Mouse (Mus musculus): ENCODE data around the gene Rasgef1b. TPM values are rescaled to one million over a fixed set of nuclear protein-coding genes. Genes with fewer than 3 reads are reported as not detected.

Rasgef1b gene
- polyA plus RNA-seq, 1 experiment = 1.00 TPM

GRCm38 (mm10) chr5:99434226-99434625 is 294.6 kb downstream of the Rasgef1b start:
- Histone ChIP-seq H3K4me3 (replicated peaks; ENCODE audit: control insufficient read depth, low read depth, low read length) (no peak overlapping the region), H3K27ac (ENCODE audit: control insufficient read depth, insufficient read depth, low read depth, low read length, poor library complexity) (no peak overlapping the region), H3K4me1 (ENCODE audit: control insufficient read depth, insufficient read depth, low read length) (no peaks in the 10 kb centered on the region)
- no peak for TF ChIP-seq CTCF (IDR thresholded peaks at IDR 0.05; ENCODE audit: control insufficient read depth, insufficient read depth, low read length)
- TF ChIP-seq POLR2A (IDR thresholded peaks at IDR 0.05; ENCODE audit: borderline replicate concordance, control insufficient read depth, low read depth, low read length) = no peak
- 64% methylated on average over 4 of the region's 4 CpGs for WGBS

GRCm38 (mm10) chr5:99432471-99432870 is 296.4 kb downstream of the Rasgef1b start:
- Histone ChIP-seq H3K4me1 (ENCODE audit: control insufficient read depth, insufficient read depth, low read length) (no peaks in the 10 kb centered on the region), H3K27ac (ENCODE audit: control insufficient read depth, insufficient read depth, low read depth, low read length, poor library complexity) (no peak overlapping the region), H3K4me3 (replicated peaks; ENCODE audit: control insufficient read depth, low read depth, low read length) (no peak overlapping the region)
- WGBS = 85% methylated on average over 8 of the region's 8 CpGs
- TF ChIP-seq POLR2A (IDR thresholded peaks at IDR 0.05; ENCODE audit: borderline replicate concordance, control insufficient read depth, low read depth, low read length) (no peak), CTCF (IDR thresholded peaks at IDR 0.05; ENCODE audit: control insufficient read depth, insufficient read depth, low read length) (no peak)

- H3K4me1 ChIP-seq (ENCODE audit: control insufficient read depth, insufficient read depth, low read length) = no peaks in the 10 kb centered on the region
- TF ChIP-seq CTCF (IDR thresholded peaks at IDR 0.05; ENCODE audit: control insufficient read depth, insufficient read depth, low read length) = no peak
- no peak for TF ChIP-seq POLR2A (IDR thresholded peaks at IDR 0.05; ENCODE audit: borderline replicate concordance, control insufficient read depth, low read depth, low read length)
- WGBS = 75% methylated on average over 8 of the region's 8 CpGs
- no peak overlapping the region for H3K27ac ChIP-seq (ENCODE audit: control insufficient read depth, insufficient read depth, low read depth, low read length, poor library complexity)
- H3K4me3 ChIP-seq (replicated peaks; ENCODE audit: control insufficient read depth, low read depth, low read length) = no peak overlapping the region
Observed at GRCm38 (mm10) chr5:99429273-99429672, 299.6 kb downstream of the Rasgef1b start.

GRCm38 (mm10) chr5:99428648-99429047 is 300.2 kb downstream of the Rasgef1b start:
- TF ChIP-seq POLR2A (IDR thresholded peaks at IDR 0.05; ENCODE audit: borderline replicate concordance, control insufficient read depth, low read depth, low read length) = no peak
- no peak for TF ChIP-seq CTCF (IDR thresholded peaks at IDR 0.05; ENCODE audit: control insufficient read depth, insufficient read depth, low read length)
- Histone ChIP-seq H3K4me1 (ENCODE audit: control insufficient read depth, insufficient read depth, low read length) (no peaks in the 10 kb centered on the region), H3K4me3 (replicated peaks; ENCODE audit: control insufficient read depth, low read depth, low read length) (no peak overlapping the region), H3K27ac (ENCODE audit: control insufficient read depth, insufficient read depth, low read depth, low read length, poor library complexity) (no peak overlapping the region)
- WGBS = 55% methylated on average over 5 of the region's 5 CpGs

DNA sequence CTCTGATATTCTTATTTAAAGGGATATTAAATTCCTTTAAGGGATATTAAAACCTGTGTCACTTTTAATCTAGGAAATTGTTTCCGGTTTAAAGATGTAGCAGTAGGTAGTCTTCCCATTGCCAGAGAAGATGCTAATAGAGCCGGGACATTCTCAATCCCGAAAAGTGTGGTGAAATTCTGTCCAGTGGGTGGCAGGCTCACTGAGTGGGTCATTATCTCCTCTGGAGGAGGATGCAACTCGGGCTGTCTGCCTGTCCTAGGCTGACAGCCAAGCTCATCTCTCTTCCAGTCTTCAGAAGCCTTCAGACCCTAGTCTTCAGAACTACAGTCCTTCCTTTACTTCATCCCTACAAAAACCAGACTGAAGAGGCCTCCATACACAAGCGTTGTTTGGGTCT is 305.6 kb downstream of the Rasgef1b start:
- TF ChIP-seq CTCF (IDR thresholded peaks at IDR 0.05; ENCODE audit: control insufficient read depth, insufficient read depth, low read length) = no peak
- no peak for TF ChIP-seq POLR2A (IDR thresholded peaks at IDR 0.05; ENCODE audit: borderline replicate concordance, control insufficient read depth, low read depth, low read length)
- H3K4me1 ChIP-seq (ENCODE audit: control insufficient read depth, insufficient read depth, low read length) = no peaks in the 10 kb centered on the region
- no peak overlapping the region for H3K4me3 ChIP-seq (replicated peaks; ENCODE audit: control insufficient read depth, low read depth, low read length)
- 73% methylated on average over 5 of the region's 5 CpGs for WGBS
- H3K27ac ChIP-seq (ENCODE audit: control insufficient read depth, insufficient read depth, low read depth, low read length, poor library complexity) = no peak overlapping the region

GRCm38 (mm10) chr5:99422856-99423255 is 306.0 kb downstream of the Rasgef1b start:
- H3K4me1 ChIP-seq (ENCODE audit: control insufficient read depth, insufficient read depth, low read length) = no peaks in the 10 kb centered on the region
- WGBS = 79% methylated on average over 4 of the region's 4 CpGs
- H3K4me3 ChIP-seq (replicated peaks; ENCODE audit: control insufficient read depth, low read depth, low read length) = no peak overlapping the region
- H3K27ac ChIP-seq (ENCODE audit: control insufficient read depth, insufficient read depth, low read depth, low read length, poor library complexity) = no peak overlapping the region
- TF ChIP-seq POLR2A (IDR thresholded peaks at IDR 0.05; ENCODE audit: borderline replicate concordance, control insufficient read depth, low read depth, low read length) (no peak), CTCF (IDR thresholded peaks at IDR 0.05; ENCODE audit: control insufficient read depth, insufficient read depth, low read length) (no peak)

- Histone ChIP-seq H3K4me3 (replicated peaks; ENCODE audit: control insufficient read depth, low read depth, low read length) (no peak overlapping the region), H3K4me1 (ENCODE audit: control insufficient read depth, insufficient read depth, low read length) (no peaks in the 10 kb centered on the region; the same call in 1 of the 2 replicates), H3K27ac (ENCODE audit: control insufficient read depth, insufficient read depth, low read depth, low read length, poor library complexity) (no peak overlapping the region)
- no peak for TF ChIP-seq CTCF (IDR thresholded peaks at IDR 0.05; ENCODE audit: control insufficient read depth, insufficient read depth, low read length)
- 81% methylated on average over 6 of the region's 6 CpGs for WGBS
Observed at GRCm38 (mm10) chr5:99422092-99422491, 306.8 kb downstream of the Rasgef1b start.

- Histone ChIP-seq H3K27ac (ENCODE audit: control insufficient read depth, insufficient read depth, low read depth, low read length, poor library complexity) (no peak overlapping the region), H3K4me3 (replicated peaks; ENCODE audit: control insufficient read depth, low read depth, low read length) (no peak overlapping the region), H3K4me1 (ENCODE audit: control insufficient read depth, insufficient read depth, low read length) (peaks cover 2% of the 10 kb centered on the region; the same call in 1 of the 2 replicates)
- TF ChIP-seq POLR2A (IDR thresholded peaks at IDR 0.05; ENCODE audit: borderline replicate concordance, control insufficient read depth, low read depth, low read length) = no peak
- TF ChIP-seq CTCF (IDR thresholded peaks at IDR 0.05; ENCODE audit: control insufficient read depth, insufficient read depth, low read length) = no peak
- WGBS = 64% methylated on average over 2 of the region's 2 CpGs
Observed at GRCm38 (mm10) chr5:99419872-99420271, 309.0 kb downstream of the Rasgef1b start.

- WGBS = 91% methylated on average over 21 of the region's 21 CpGs
- peaks cover 2% of the 10 kb centered on the region; the same call in 1 of the 2 replicates for H3K4me1 ChIP-seq (ENCODE audit: control insufficient read depth, insufficient read depth, low read length)
- H3K27ac ChIP-seq (ENCODE audit: control insufficient read depth, insufficient read depth, low read depth, low read length, poor library complexity) = no peak overlapping the region
Observed at GRCm38 (mm10) chr5:99416902-99417301, 312.0 kb downstream of the Rasgef1b start.

More at GRCm38 (mm10) chr5:99416902-99417301, 312.0 kb downstream of the Rasgef1b start:
- H3K4me3 ChIP-seq (replicated peaks; ENCODE audit: control insufficient read depth, low read depth, low read length) = no peak overlapping the region
- TF ChIP-seq CTCF (IDR thresholded peaks at IDR 0.05; ENCODE audit: control insufficient read depth, insufficient read depth, low read length) (no peak), POLR2A (IDR thresholded peaks at IDR 0.05; ENCODE audit: borderline replicate concordance, control insufficient read depth, low read depth, low read length) (no peak)
